Mouse (Mus musculus): ENCODE data around the gene Dusp8. TPM values are rescaled to one million over a fixed set of nuclear protein-coding genes. Genes with fewer than 3 reads are reported as not detected.

The Dusp8 gene
- polyA plus RNA-seq (2015; fragmentation: Nextera tagmentation; extraction: Ambion mirVana) = 6.7 and 7.6 TPM in 2 replicates

DNA sequence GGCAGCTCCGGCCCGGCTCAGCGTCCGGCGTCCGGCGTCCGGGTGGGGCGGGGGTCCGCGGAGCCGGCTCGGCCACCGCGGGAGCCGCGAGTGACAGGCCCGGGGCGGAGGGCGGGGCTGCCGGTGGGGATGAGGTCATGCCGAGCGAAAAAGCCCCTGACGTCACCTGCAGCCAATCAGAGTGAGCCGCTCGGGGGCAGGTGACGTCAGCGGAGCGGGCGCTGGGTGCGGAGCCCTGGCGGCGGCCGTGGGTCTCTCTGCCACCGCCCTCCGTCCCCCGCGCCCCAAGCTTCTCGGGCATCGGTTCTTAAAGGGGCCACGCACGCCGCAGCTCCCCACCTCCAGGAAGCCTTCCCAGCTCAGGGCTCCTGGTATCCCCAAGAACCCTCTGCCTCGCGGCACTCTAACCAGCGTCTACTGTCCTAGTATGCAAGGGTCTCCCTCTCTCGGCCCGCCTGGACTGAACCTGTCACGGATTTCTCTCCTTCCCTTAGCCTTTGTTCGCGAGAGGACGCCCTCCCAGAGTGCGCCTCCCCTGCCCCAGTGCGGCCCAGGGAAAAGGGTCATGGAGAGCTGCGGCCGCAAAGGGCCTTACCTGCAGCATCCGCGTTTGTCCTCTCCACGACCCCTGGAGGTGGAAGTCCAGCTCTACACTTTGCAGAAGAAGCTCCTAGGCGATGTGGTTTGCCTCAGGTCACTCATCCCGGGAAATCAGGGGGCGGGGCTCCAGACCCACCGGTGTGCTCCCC lies at the start of gene Dusp8:
Gene Dusp8, minus strand, starts transcription at position 661 of the 749 bp plus-strand sequence.

DNA sequence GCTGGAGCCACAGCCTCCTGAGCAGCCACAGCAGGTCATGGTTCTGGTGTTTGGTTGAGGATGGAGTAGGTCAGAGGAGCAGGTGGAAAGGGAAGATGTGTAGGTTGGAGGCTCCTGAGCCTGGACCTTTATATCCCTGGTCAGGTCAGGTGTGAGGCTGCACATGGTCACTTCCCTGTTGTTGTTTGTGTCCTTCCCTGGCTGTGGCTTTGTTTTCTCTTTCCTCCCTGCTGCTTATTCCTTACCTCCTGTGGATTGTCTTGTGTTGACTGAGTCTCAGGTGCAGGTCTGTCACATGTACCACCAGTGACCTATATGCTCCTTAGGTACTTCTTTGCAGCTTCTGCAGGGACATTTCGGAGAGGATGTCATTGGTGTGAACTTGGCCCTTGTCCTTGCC lies 48.9 kb upstream of the Dusp8 start, which contains the start of gene Gm45337:
Gene Gm45337, minus strand, starts transcription at position 101 of the 400 bp plus-strand sequence.

DNA sequence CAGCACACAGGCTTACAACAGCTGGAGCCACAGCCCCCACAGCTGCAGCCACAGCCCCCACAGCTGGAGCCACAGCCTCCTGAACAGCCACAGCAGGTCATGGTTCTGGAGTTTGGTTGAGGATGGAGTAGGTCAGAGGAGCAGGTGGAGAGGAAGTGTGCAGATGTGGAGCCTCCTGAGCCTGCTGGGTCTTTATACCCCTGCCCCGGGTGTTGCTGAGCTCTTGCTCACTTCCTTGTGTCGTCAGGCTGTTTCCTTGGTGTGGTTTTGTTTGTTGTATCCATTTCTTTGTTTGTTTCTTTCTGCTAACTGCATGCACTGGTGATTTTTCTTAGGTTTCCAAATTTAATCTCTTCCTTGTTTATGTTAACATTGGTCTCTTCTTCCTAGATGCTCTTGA lies 40.3 kb upstream of the Dusp8 start, which contains the start of gene Gm39115:
Gene Gm39115, minus strand, starts transcription at position 101 of the 400 bp plus-strand sequence.

DNA sequence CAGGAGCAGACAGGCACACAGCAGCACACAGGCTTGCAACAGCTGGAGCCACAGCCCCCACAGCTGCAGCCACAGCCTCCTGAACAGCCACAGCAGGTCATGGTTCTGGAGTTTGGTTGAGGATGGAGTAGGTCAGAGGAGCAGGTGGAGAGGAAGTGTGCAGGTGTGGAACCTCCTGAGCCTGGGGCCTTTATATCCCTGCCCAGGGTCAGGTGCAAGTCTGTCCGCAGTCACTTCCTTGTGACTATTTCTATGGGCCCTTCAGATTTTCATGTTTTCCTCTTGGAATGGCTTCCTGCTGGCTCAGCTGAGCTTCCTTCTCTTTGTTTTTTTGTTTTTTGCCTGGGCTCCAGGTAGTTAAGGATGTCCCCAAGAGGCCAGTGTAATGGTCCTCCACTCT lies 25.0 kb upstream of the Dusp8 start, which contains the start of gene Gm45618:
Gene Gm45618, minus strand, starts transcription at position 101 of the 400 bp plus-strand sequence.

DNA sequence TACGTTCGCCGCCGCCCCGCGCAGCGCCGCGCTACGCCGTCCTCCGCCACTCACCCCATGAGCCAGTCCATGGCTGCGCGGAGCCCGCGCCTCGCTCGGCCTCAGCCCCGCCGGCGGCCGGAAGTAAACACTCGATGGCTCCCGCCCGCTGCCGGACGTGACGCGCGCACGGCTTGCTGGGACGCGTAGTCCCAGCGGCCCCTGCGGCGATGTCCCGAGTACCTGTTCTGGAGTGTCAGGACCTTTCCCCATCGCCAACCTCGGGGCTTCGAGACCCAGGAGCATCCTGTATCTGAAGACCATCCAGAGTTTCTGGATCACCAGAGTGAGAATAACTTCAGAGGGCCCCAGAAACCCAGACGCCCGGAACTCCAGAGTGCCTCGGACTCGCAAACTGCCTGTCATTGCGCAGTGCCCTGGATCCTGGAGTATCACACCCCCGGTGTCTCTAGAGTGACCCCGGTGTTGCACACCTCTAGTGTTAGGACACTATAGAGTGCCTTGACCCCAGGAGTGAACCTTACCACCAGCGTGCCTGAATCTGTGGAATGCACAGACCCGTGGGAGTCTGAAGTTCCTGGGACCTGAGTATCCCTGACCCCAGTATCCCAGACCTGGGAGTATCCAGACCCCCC lies 34.6 kb downstream of the Dusp8 start, which contains the start of gene Mob2:
Gene Mob2, minus strand, starts transcription at position 135 of the 635 bp plus-strand sequence.

Other genes with a start within 250 kb of the Dusp8 start
- gene Tollip, start 177.3 kb downstream of the Dusp8 start, polyA plus RNA-seq (2015; fragmentation: Nextera tagmentation; extraction: Ambion mirVana) = 23.8 and 24.4 TPM in 2 replicates
- 0.43 and 0.74 TPM in 2 replicates for gene Brsk2, start 146.1 kb downstream of the Dusp8 start, polyA plus RNA-seq (2015; fragmentation: Nextera tagmentation; extraction: Ambion mirVana)
- gene Mob2, start 34.8 kb downstream of the Dusp8 start, polyA plus RNA-seq (2015; fragmentation: Nextera tagmentation; extraction: Ambion mirVana) = 61.1 and 65.1 TPM in 2 replicates
- not detected in 2 replicates for gene Gm45618, start 24.9 kb upstream of the Dusp8 start, polyA plus RNA-seq (2015; fragmentation: Nextera tagmentation; extraction: Ambion mirVana)
- not detected in 2 replicates for gene Gm39115, start 40.2 kb upstream of the Dusp8 start, polyA plus RNA-seq (2015; fragmentation: Nextera tagmentation; extraction: Ambion mirVana)
- gene Gm45337, start 48.8 kb upstream of the Dusp8 start, polyA plus RNA-seq (2015; fragmentation: Nextera tagmentation; extraction: Ambion mirVana) = not detected in 2 replicates
- not detected in 2 replicates for gene Gm29735, start 61.3 kb upstream of the Dusp8 start, polyA plus RNA-seq (2015; fragmentation: Nextera tagmentation; extraction: Ambion mirVana)
- not detected in 2 replicates for gene Gm4553, start 69.9 kb upstream of the Dusp8 start, polyA plus RNA-seq (2015; fragmentation: Nextera tagmentation; extraction: Ambion mirVana)
- gene Krtap5-2, start 80.2 kb upstream of the Dusp8 start, polyA plus RNA-seq (2015; fragmentation: Nextera tagmentation; extraction: Ambion mirVana) = not detected in 2 replicates
- not detected in 2 replicates for gene Gm10153, start 94.5 kb upstream of the Dusp8 start, polyA plus RNA-seq (2015; fragmentation: Nextera tagmentation; extraction: Ambion mirVana)
- not detected in 2 replicates for gene Krtap5-3, start 105.5 kb upstream of the Dusp8 start, polyA plus RNA-seq (2015; fragmentation: Nextera tagmentation; extraction: Ambion mirVana)
- not detected in 2 replicates for gene Gm7579, start 116.0 kb upstream of the Dusp8 start, polyA plus RNA-seq (2015; fragmentation: Nextera tagmentation; extraction: Ambion mirVana)
- gene Krtap5-5, start 134.1 kb upstream of the Dusp8 start, polyA plus RNA-seq (2015; fragmentation: Nextera tagmentation; extraction: Ambion mirVana) = not detected in 2 replicates
- gene Gm40460, start 145.2 kb upstream of the Dusp8 start, polyA plus RNA-seq (2015; fragmentation: Nextera tagmentation; extraction: Ambion mirVana) = not detected in 2 replicates
- not detected in 2 replicates for gene Gm2431, start 162.5 kb upstream of the Dusp8 start, polyA plus RNA-seq (2015; fragmentation: Nextera tagmentation; extraction: Ambion mirVana)
- not detected in 2 replicates for gene Gm4559, start 178.5 kb upstream of the Dusp8 start, polyA plus RNA-seq (2015; fragmentation: Nextera tagmentation; extraction: Ambion mirVana)
- not detected in 2 replicates for gene Krtap5-1, start 201.3 kb upstream of the Dusp8 start, polyA plus RNA-seq (2015; fragmentation: Nextera tagmentation; extraction: Ambion mirVana)
- gene Krtap5-4, start 207.7 kb upstream of the Dusp8 start, polyA plus RNA-seq (2015; fragmentation: Nextera tagmentation; extraction: Ambion mirVana) = not detected in 2 replicates

Data from skeletal muscle tissue, postnatal 0 days (tissue).